Mouse (Mus musculus) ES-Bruce4 (cell line): ENCODE results near the gene Olig1. TPM values are rescaled to one million over a fixed set of nuclear protein-coding genes. Genes with fewer than 3 reads are reported as not detected.
A peak's percentile ranks its signal among the peaks of the same experiment; 100 is the strongest.

Experiments used
- H3K27ac ChIP-seq: 2 replicates; pipeline ENCODE4 v1.5.1; 2012; ENCODE audit warnings: low read length, inconsistent platforms; ENCODE audit not compliant: insufficient read depth
- H3K27me3 ChIP-seq: 2 replicates; pipeline ENCODE4 v1.6.1; 2012; ENCODE audit warnings: mild to moderate bottlenecking, low read length, inconsistent platforms; ENCODE audit not compliant: control insufficient read depth, poor library complexity, insufficient read depth, severe bottlenecking
- H3K36me3 ChIP-seq: 2 replicates; pipeline ENCODE4 v1.6.1; 2012; ENCODE audit warnings: inconsistent platforms, mild to moderate bottlenecking, low read length, moderate library complexity; ENCODE audit not compliant: control insufficient read depth, poor library complexity, insufficient read depth, severe bottlenecking
- H3K4me1 ChIP-seq: one replicate; pipeline ENCODE4 v1.8.1; 2011; ENCODE audit warnings: low read length; ENCODE audit not compliant: control insufficient read depth, insufficient read depth
- H3K4me3 ChIP-seq: 2 replicates; pipeline ENCODE4 v1.5.1; 2011; ENCODE audit warnings: low read depth, mild to moderate bottlenecking, low read length
- H3K9ac ChIP-seq: 2 replicates; pipeline ENCODE4 v1.6.1; 2012; ENCODE audit warnings: low read depth, mild to moderate bottlenecking, inconsistent platforms; ENCODE audit not compliant: poor library complexity, severe bottlenecking
- H3K9me3 ChIP-seq: replicated peaks from 2 replicates; pipeline ENCODE4 v1.6.1; 2012; ENCODE audit warnings: mild to moderate bottlenecking, low read length, inconsistent platforms; ENCODE audit not compliant: control insufficient read depth, poor library complexity, insufficient read depth, severe bottlenecking
- CTCF ChIP-seq: IDR thresholded peaks from one replicate; pipeline ENCODE4 v1.8.1; 2011; ENCODE audit warnings: low read depth, low read length
- EP300 ChIP-seq: IDR thresholded peaks from 2 replicates; pipeline ENCODE4 v1.6.1; 2011; ENCODE audit warnings: low read depth, low read length; ENCODE audit not compliant: insufficient read depth
- POLR2A ChIP-seq: IDR thresholded peaks from one replicate; pipeline ENCODE4 v1.8.1; 2011; ENCODE audit warnings: low read length; ENCODE audit not compliant: insufficient read depth
- polyA plus RNA-seq: library from polyadenylated mRNA; stranded (reverse); fragments of >200 nt; gene quantifications from 2 replicates; pipeline ENCODE4 v1.2.4, GENCODE M21; 2011; ENCODE audit warnings: low read depth; ENCODE audit not compliant: missing spikeins, insufficient read depth, insufficient read length

Olig1 gene
- polyA plus RNA-seq, 1 experiment: 44.3 TPM

GRCm38 (mm10) chr16:91224481-91225232 is 44.9 kb upstream of the Olig1 start:
- H3K9ac ChIP-seq: peak overlapping the region; percentile 66
- H3K4me3 ChIP-seq: peak overlapping the region; percentile 75
- H3K27me3 ChIP-seq: no peaks in the 10 kb centered on the region
- H3K4me1 ChIP-seq: peaks cover 4% of the 10 kb centered on the region
- H3K9me3 ChIP-seq: no peaks in the 10 kb centered on the region
- peaks cover 23% of the 10 kb centered on the region; the same call in 1 of the 2 replicates for H3K36me3 ChIP-seq
- TF ChIP-seq CTCF (peak; percentile 62), POLR2A (no peak)
- H3K27ac ChIP-seq: peak overlapping the region; percentile 23; the same call in 1 of the 2 replicates

GRCm38 (mm10) chr16:91225233-91226037 is 44.1 kb upstream of the Olig1 start, which contains the start of gene Olig2:
Olig2 (plus strand) TSS chr16:91225457.
- H3K27me3 ChIP-seq: no peaks in the 10 kb centered on the region
- H3K4me1 ChIP-seq: peaks cover 10% of the 10 kb centered on the region
- H3K4me3 ChIP-seq: peak within 1 kb of the TSS; percentile 85
- H3K27ac ChIP-seq: peak within 1 kb of the TSS; percentile 23; the same call in 1 of the 2 replicates
- peak within 1 kb of the TSS; percentile 66 for H3K9ac ChIP-seq
- TF ChIP-seq EP300 (peak; percentile 55; the same call in 1 of the 2 replicates), CTCF (no peak)
- H3K9me3 ChIP-seq: no peaks in the 10 kb centered on the region
- peaks cover 24% of the 10 kb centered on the region; the same call in 1 of the 2 replicates for H3K36me3 ChIP-seq

DNA sequence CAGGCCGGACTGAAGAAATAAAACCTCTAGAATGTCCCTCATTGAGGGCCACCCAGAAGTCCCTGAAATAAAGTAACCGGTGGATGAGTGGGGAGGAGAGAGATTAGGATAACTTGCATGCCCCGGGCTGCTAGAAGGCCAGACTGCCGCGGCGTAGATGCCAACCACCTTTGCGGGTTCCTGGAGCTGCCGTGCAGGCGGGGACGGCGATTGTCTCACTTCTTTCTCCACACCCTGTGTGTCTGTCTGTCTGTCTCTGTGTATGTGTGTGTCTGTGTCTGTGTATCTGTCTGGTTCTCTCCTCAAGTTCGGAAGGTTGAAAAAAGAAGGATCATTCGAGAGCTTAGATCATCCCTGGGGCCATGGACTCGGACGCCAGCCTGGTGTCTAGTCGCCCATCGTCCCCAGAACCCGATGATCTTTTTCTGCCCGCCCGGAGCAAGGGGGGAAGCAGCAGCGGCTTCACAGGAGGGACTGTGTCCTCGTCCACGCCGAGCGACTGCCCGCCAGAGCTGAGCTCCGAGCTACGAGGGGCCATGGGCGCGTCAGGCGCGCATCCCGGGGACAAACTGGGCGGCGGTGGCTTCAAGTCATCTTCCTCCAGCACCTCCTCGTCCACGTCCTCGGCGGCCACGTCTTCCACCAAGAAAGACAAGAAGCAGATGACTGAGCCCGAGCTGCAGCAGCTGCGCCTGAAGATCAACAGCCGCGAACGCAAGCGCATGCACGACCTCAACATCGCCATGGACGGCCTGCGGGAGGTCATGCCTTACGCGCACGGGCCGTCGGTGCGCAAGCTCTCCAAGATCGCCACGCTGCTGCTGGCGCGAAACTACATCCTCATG is 43.3 kb upstream of the Olig1 start:
- Histone ChIP-seq H3K27ac (peak overlapping the region; percentile 12; the same call in 1 of the 2 replicates), H3K36me3 (peaks cover 24% of the 10 kb centered on the region; the same call in 1 of the 2 replicates), H3K4me1 (peaks cover 8% of the 10 kb centered on the region), H3K27me3 (no peaks in the 10 kb centered on the region), H3K9me3 (no peaks in the 10 kb centered on the region), H3K9ac (peak overlapping the region; percentile 66), H3K4me3 (peak overlapping the region; percentile 85)
- TF ChIP-seq POLR2A: no peak
- TF ChIP-seq CTCF: no peak
- no peak for TF ChIP-seq EP300

DNA sequence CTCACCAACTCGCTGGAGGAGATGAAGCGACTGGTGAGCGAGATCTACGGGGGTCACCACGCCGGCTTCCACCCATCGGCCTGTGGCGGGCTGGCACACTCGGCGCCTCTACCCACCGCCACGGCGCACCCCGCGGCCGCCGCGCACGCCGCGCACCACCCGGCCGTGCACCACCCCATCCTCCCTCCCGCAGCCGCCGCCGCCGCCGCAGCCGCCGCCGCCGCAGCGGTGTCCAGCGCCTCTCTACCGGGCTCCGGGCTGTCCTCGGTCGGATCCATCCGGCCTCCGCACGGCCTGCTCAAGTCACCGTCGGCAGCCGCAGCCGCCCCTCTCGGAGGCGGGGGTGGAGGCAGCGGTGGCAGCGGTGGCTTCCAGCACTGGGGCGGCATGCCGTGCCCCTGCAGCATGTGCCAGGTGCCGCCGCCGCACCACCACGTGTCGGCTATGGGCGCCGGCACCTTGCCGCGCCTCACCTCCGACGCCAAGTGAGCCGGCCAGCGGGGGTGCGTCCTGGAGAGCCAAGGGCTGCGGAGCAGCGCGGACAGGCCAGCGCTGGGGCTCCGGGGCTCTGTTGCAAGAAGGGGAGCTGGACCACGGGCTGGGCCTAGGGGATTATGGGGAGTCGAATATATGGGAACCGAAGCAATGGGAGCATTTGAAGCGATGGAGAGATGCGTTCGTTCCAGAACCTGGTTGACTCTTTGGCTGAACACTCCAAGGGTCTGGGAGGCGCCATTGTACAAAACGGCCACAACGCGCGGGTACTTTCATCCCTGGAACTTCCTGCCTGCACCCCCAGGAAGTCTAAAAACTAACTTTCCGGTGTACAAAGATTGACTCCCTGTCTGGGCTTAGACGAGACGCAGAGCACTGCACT is 42.5 kb upstream of the Olig1 start:
- H3K4me3 ChIP-seq: peak overlapping the region; percentile 85
- H3K9ac ChIP-seq: peak overlapping the region; percentile 66
- H3K36me3 ChIP-seq: peaks cover 24% of the 10 kb centered on the region; the same call in 1 of the 2 replicates
- no peak overlapping the region; the same call in 1 of the 2 replicates for H3K27ac ChIP-seq
- TF ChIP-seq EP300 (no peak), CTCF (no peak), POLR2A (no peak)
- H3K4me1 ChIP-seq: peaks cover 7% of the 10 kb centered on the region
- H3K27me3 ChIP-seq: no peaks in the 10 kb centered on the region
- no peaks in the 10 kb centered on the region for H3K9me3 ChIP-seq

- H3K9ac ChIP-seq: peak overlapping the region; percentile 66
- no peak overlapping the region; the same call in 1 of the 2 replicates for H3K27ac ChIP-seq
Measured at GRCm38 (mm10) chr16:91227760-91228043, 41.9 kb upstream of the Olig1 start.

More at GRCm38 (mm10) chr16:91227760-91228043, 41.9 kb upstream of the Olig1 start:
- no peak for TF ChIP-seq CTCF
- no peak for TF ChIP-seq EP300
- TF ChIP-seq POLR2A: no peak
- Histone ChIP-seq H3K4me1 (peaks cover 7% of the 10 kb centered on the region), H3K36me3 (peaks cover 24% of the 10 kb centered on the region; the same call in 1 of the 2 replicates), H3K9me3 (no peaks in the 10 kb centered on the region), H3K27me3 (no peaks in the 10 kb centered on the region), H3K4me3 (peak overlapping the region; percentile 53)
